Mouse (Mus musculus): ENCODE results near the gene Cdk10.
A peak's percentile ranks its signal among the peaks of the same experiment; 100 is the strongest.
"Not testable (repeated sequence)": the region's sequence is repeated elsewhere in the genome, so short reads cannot be mapped to it uniquely, and the experiment has no call there.

Cdk10 gene

DNA sequence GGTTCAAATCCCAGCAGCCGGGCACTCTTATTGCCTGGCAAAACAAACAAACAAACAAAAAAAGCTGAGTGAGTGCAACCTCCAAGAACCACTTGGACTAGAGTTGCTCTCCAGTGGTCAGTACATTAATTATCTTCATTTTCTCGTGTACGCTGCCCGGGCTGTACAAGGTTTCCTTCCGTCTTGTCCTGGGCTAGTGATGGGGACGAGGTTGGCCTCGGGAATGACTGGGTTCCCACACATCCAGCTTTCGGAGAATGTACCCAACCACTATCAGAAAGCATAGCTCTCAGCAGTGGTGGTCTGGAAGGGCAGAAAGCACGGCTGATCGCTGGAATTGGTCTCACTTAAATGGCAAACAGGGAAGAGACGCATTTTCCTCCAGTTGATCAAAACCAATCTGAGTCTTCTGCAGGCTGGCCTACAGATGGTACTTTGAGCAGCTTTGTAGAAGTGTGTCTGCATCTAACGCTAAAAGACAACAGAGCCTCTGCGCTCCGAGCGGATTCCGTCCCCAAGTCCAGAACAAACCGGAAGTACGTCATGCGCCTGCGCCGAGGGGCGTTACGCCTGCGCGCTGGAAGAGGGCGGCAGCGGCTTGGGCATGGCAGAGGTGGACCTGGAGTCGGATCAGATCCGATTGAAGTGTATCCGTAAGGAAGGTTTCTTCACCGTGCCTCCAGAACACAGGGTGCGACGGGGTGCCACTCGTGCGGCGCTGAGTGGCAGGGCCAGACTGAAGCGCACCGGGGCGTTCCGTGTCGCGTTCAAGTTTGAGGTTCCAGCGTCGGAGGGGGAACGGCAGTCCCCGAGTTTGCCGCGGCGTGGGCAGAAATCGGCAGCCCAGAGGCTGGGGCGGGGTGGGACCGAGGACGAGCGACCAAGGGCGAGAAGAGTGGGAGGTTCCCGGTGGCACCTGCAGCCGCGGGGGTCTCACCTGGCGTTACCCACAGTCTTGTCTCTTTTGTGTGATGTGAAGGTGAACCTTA, at the start of gene Cdk10:
Cdk10 (plus strand) TSS at position 565 of the 989 bp plus-strand sequence.
- DNase-seq = peak; percentile 91

DNA sequence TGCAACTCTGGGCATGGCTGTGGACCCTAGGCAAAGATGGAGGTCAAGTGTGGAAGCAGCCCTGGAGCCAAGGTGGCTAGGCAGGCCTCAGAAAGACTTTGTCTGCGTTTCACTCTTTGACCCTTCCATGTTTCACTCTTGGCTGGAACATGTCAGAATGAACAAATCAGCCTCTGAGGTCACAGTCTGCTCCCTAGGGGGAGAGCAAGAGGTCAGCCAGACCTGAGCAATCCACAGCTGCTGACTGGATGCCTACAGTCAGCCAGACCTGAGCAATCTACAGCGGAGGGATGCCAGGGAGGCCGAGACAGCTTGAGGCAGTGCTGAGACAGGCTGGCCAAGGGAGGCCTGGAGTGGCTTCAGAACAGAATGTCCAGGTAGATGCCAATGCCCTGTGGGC, 43.3 kb upstream of the Cdk10 start:
- no peak for DNase-seq

DNA sequence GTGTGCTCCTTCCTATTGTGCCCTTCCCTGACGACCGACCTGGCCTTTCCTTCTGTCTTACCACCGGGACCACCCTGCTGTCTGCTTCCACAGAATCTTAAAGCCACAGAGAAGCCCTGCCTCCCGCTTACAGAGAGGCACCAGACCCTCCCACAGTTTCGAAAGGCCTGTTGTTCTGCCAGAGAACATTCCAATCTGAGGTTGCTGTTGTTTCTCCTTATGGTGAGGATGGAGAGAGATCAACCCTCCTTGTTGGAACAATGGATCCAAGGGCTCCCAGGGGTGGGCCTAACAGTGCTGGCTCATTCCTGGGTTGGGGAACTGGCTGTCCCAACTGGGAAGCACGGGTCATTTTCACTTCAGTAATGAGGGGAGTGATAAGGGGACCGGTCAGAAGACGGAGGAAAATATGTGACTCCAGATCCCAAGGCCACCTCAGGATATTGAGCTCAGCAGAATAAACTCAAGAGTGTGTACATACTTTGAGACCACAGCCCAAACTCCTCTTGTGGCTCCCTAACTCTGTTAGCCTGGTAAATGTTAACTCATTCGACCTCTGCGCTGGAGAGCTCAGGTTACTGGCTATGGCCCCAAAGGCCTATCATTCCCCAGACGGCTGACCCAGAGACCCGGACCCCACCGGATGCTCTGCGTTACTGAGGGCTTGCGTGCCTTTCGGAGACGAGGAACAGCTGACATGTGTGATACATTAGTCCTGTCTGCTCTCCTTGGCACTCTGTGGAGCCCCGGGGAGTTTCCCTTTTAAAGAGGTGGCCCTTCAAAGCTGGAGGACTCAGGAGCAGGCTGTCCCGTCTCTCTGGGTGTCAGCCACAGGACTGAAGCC, 38.9 kb upstream of the Cdk10 start, which contains the start of gene Dpep1:
Dpep1 (plus strand) TSS at position 677 of the 844 bp plus-strand sequence.
- DNase-seq = no peak

DNA sequence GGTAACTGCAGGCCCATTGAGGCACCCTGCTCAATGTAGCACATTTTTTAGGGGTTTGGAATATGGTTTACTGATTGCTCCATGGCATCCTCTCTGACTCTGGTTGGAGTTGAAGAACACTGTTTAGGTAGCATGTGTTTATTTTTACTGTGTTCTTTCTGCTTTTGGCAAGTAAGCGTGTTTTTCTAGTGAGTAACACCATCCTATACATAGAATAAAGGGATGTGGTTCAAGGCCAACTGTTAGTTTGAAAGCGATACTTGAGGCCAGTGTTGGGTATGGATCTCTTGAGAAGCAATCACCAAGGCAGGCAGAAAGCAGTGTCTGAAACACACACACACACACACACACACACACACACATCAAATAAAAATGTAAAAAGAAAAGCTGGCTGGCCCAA, 36.6 kb upstream of the Cdk10 start:
- no peak for DNase-seq

DNA sequence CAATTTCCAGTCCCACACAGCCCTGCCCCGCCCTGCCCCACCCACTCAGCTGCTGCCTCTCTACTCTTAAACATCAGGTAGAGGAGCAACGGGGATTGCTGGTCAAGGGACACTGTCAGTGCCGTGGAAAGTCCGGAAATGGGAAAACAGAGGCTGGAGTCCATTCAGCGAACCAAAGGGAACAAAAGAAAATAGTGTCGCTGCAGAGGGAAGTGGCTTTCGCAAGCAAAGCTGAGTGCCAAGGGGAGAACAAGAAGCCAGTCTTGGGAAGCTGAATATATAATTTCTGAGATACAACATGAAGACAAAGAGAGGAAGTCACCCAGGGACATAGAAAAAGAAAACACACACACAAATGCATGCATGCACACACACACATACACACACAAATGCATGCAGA, 35.8 kb upstream of the Cdk10 start:
- DNase-seq = no peak

DNA sequence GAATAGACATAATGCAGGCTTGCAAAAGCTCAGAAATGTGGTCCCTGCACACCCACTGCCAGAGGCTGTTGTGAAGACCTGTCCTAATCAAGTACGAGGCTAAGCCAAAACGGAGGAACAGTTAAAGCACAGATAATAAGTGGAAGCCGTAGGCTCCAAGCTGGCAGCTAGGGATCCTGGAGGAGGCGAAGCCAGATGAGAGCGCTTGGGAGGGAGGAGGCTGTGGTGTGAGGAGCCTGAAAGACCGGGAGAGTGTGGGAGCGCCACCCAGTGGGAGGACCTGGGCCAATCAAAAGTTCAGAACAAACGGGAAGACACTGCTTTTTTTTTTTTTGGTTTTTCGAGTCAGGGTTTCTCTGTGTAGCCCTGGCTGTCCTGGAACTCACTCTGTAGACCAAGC, 34.0 kb upstream of the Cdk10 start:
- DNase-seq = peak; percentile 44

DNA sequence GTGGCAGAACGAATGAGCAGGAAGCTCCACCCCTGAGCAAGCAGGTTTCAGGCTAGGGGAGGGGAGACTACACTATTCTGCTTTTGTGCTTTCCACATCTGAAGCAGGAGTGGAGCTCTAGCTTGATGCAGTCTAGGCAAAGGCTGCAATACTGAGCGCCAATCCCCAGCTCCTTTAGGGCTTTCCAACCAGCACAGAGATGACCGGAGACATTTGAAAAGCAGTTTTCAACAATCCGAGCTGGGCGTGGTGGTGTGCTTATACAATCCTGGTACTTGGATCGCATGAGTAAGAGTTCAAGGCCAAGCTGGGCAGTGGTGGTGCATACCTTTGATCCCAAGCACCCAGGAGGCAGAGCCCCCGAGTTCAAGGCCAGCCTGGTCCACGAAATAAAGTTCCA, 32.7 kb upstream of the Cdk10 start:
- DNase-seq = no peak

GRCm38 (mm10) chr8:123193771-123194170, 30.9 kb upstream of the Cdk10 start:
- no peak for DNase-seq

GRCm38 (mm10) chr8:123197016-123197415, 27.6 kb upstream of the Cdk10 start:
- DNase-seq = not testable (repeated sequence)

DNA sequence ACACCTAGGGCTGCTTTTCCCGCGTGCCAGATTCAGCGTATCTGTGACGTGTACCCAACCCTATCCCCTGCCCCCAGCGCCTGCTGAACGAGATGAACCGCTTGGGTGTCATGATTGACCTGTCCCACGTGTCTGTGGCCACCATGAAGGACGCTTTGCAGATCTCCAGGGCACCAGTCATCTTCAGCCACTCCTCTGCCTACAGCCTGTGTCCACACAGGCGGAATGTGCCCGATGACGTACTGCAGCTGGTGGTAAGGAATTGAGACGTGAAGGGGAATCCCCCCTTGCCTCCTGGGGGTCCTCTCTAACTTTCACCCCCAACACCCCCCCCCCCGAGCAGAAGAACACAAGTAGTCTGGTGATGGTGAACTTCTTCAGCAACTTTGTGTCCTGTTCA, 24.8 kb upstream of the Cdk10 start:
- no peak for DNase-seq

DNA sequence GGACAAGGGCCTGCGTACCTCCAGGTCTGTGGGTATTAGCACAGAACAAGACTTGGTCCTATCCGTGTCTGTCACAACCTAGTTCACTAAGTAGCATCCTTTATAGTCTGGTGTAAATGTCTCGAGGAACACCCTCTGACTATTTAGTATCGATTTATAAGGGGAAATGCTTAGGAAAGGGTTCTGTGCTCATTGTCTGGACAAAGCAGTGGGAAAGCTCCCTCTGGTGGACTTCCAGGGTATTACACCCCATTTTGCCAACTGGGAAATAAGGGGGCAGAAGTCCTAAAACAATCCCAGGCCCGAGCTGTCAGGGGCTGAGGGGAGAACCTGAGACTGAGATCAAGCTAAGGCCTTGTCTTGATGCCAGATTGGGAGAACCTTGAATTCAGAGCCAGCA, 22.4 kb upstream of the Cdk10 start:
- DNase-seq = peak; percentile 69

DNA sequence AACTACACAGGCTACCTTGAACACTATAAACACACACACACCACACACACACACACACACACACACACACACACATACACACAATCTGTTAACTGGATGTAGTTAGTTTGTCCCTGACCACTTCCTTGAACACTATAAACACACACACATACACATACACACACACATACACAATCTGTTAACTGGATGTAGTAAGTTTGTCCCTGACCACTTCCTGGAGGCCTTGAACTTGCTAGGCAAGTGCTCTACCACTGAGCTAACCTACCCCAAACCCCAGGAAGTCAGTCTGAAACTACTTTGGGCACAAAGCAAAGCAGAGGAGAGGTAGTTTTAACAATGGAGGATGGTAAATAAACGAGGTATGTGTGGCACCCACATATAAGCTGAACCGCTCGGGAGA, 21.1 kb upstream of the Cdk10 start:
- DNase-seq = no peak

- no peak for DNase-seq
Observed at GRCm38 (mm10) chr8:123211876-123212275, 12.8 kb upstream of the Cdk10 start.

DNA sequence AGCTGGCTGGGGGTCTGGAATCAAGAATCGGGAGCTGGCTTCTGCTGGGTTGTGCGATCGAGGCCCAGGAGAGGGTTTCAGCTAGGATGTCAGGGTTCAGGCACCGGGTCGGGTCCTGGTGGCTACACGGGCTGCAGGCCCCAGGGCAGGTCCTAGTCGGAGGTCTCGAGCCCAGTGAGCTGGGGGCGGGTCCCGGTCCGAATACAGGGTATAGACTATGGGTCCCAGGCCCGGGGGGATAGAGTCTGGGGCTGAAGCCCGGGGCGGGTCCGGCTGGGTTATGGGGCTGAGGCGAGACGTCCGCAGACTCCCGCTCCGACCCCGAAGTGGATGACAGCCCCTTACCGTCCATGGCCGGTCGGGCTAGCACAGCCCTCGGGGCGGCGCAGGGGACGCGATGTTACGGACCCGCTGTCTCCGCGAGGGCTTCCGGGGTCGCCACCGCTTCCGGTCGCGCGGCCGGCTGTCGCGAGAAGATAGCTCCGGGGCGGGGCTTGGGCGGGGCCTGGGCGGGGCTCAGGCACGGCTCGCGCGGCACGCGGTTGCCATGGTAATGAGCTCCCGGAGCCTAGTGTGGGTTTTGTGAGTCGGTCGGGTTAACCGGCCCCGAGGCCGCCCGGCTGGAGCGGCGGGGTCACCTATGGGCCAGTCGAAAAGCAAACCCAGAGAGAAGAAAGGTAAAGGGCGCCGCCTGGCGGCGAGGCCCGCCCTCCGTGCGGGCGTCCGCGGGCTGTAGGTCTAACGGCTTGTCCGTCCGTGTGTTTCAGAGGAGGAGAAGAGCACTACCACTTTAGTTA, 12.1 kb upstream of the Cdk10 start, which contains the start of the genes Chmp1a and Spata33:
Chmp1a (minus strand) TSS at position 443 of the 797 bp plus-strand sequence.
Spata33 (plus strand) TSS at position 512 of the 797 bp plus-strand sequence.
- peak; percentile 91 for DNase-seq

DNA sequence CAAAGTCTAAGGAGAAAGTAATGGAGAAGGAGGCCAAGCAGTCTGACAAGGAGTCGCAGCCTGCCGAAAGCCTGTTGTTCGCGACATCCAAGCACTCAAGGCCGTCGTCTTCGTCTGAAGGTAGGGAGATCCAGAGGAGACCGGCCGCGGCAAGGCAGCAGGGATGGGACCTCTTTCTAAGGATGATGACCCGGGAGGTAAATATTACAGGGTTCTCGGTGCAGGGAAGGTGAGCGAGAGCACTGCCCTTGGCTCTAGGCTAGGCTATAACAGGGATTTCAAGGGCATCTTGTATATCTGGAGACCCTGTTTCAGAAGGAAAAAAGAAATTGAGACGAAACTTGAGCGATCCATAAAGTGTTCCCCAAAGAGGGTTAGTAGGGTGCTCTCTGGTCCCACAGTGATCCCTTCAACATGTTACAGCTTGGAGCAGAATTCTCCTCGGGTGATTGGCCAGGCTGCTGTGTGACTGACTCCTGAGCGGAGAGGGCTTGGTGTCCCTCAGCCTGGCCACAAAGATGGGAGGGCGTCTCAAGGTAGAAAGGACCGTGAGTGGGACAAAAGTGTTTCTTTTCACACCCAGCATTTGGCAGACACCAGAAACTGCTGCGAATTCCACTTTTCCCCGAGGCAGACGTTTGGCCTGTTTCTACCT, 11.4 kb upstream of the Cdk10 start:
- no peak for DNase-seq

- no peak for DNase-seq
Observed at GRCm38 (mm10) chr8:123215430-123215829, 9.2 kb upstream of the Cdk10 start.

DNA sequence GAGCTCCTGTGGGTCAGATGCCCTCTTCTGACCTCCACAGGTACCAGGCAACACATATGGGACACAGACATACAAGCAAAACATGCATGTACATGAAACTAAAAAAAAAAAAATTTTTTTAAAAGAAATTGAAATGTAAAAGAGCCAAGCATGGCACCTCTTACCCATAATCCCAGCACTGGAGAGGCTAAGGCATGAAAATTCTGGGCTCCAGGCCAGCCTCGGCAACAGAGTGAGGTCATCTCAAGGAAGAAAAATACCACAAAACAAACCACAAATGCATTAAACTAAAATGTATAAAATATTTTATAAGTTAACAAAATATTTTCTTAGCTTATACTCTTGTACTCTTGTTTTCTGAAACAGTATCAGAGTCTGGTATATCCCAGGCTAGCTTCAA, 3.7 kb upstream of the Cdk10 start:
- DNase-seq = no peak

DNA sequence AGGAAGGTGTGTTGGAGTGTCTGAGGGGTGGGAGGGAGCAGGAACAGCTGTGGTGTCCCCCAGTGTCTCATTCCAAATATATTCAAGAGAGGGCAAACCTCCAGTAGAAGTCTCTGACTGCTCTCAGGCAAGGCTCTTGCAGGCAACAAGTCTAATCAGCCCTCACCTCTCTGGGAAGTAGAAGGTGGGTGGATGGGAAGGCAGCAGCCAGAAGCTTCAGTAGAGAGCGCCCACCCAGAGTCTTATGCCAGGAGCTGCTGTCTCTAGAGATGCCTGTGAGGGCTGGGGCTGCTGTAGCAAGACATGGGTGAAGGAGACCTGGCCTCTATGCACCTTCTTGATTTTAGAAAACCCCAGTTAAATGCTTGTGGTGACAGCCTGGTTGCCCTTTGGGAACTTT, 3.8 kb downstream of the Cdk10 start:
- no peak for DNase-seq

- not testable (repeated sequence) for DNase-seq
Observed at GRCm38 (mm10) chr8:123230326-123230725, 5.7 kb downstream of the Cdk10 start.

DNA sequence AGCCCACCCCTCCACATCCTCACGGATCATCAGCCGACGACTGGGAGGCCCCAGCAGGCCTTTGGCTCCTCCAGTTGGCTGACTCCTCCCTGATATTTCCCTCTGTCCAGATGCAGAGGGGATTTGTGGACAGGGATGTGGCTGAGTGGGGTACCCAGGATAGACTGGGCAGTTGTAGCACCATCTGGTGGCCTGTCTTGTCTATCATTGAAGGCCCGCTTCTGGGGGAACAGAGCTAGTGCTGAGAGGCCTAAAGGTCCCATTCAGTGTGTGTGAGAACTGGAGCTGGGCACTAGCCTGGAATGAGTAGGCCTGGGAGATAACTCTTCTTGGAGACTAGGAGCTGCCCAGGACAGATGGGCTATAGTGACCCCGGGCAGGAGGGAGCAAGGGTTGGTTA, 7.1 kb downstream of the Cdk10 start:
- DNase-seq = no peak

DNA sequence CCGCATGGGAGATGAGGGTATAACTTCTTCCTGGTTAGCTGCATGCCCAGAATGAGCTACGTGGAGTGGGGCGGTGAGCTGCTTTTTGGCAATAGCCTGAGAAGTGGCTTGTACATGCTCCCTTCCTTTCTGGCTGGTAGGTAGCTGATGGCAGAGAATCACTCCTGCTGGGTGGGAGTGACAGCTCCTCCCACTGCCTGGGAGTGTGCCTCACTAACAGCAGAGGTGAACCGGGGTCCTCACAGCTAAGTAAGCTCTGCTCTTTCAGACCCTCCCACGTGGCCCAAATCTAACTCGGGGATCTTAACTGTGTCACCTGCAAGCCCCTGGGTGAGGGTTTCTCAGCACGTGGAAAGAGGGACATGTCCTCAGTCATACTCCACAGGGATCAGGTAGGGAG, 7.9 kb downstream of the Cdk10 start:
- DNase-seq = no peak

DNA sequence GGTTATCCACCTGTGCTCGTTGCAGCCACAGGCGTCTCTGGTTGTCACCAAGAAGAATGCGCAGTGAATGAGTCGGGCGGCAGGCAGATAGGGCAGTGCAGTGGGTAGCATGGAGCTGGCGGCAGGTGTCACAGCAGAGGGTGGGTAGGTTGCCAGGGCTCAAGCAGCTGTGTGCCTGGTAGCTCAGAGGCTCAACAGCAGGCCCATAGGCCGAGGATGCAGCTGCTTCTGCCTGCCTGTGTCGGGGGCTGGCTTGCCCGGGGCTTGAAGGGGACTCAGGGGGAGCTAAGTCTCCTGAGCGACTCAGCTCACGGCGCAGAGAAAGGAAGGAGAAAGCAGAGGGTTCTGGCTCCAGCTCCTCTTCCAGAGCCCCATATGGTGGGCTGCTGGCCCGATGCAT, 8.7 kb downstream of the Cdk10 start:
- DNase-seq = no peak
